Mouse (Mus musculus): Measurements from ENCODE around the gene Zfp131. TPM values are rescaled to one million over a fixed set of nuclear protein-coding genes. Genes with fewer than 3 reads are reported as not detected.
A peak's percentile ranks its signal among the peaks of the same experiment; 100 is the strongest.

Gene Zfp131
- polyA plus RNA-seq, 1 experiment from 2014 or later: 44.2 TPM

DNA sequence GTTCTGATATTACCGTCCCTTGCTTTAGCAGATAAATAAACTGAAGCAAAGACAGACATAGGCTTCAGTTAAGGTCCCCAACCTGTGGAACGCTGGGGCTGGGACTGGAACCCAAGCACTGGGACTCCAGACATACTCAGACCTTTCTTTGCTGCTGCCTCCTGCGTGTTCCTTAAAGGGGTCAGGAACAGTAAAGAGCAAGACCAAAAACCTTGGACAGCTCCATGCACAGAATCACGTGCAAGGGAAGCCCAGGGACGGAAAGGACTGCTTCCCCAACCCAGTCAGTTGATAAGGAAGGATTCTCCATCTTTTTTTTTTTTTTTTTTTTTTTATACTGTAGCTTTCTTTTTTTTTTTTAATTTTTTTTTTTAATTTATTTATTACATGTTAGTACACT lies 33.9 kb downstream of the Zfp131 start:
- H3K27me3 ChIP-seq (ENCODE audit: control insufficient read depth, insufficient read depth, low read length): no peaks in the 10 kb centered on the region
- ATAC-seq (ENCODE audit: low FRiP score) (no peak), DNase-seq (ENCODE audit: low spot score, missing footprints) (no peak)
- no peaks in the 10 kb centered on the region for H3K36me3 ChIP-seq (ENCODE audit: control insufficient read depth, insufficient read depth, low read length)
- H3K4me2 ChIP-seq: no peak overlapping the region
- H3K4me3 ChIP-seq (ENCODE audit: low read depth, low read length): no peak overlapping the region
- no peaks in the 10 kb centered on the region for H3K9me3 ChIP-seq (ENCODE audit: control insufficient read depth, low read length)
- peaks cover 10% of the 10 kb centered on the region for H3K4me1 ChIP-seq (ENCODE audit: control insufficient read depth, insufficient read depth, low read length)
- 29% methylated on average over 5 of the region's 5 CpGs for WGBS
- H3K27ac ChIP-seq (ENCODE audit: low read depth, low read length): no peak overlapping the region
- no peak overlapping the region for H3K9ac ChIP-seq (ENCODE audit: low read length)

- Histone ChIP-seq H3K27ac (ENCODE audit: low read depth, low read length) (peak within 1 kb of the TSS; percentile 32), H3K9me3 (ENCODE audit: control insufficient read depth, low read length) (no peaks in the 10 kb centered on the region), H3K27me3 (ENCODE audit: control insufficient read depth, insufficient read depth, low read length) (no peaks in the 10 kb centered on the region), H3K36me3 (ENCODE audit: control insufficient read depth, insufficient read depth, low read length) (no peaks in the 10 kb centered on the region), H3K4me3 (ENCODE audit: low read depth, low read length) (peak within 1 kb of the TSS; percentile 46), H3K9ac (ENCODE audit: low read length) (peak within 1 kb of the TSS; percentile 63), H3K4me2 (peak within 1 kb of the TSS; percentile 71), H3K4me1 (ENCODE audit: control insufficient read depth, insufficient read depth, low read length) (peaks cover 10% of the 10 kb centered on the region)
- DNase-seq (ENCODE audit: low spot score, missing footprints) (peak; percentile 97), ATAC-seq (ENCODE audit: low FRiP score) (peak; percentile 93)
- WGBS: 1% methylated on average over 43 of the region's 43 CpGs
Measured at GRCm38 (mm10) chr13:119755681-119756471, 34.8 kb downstream of the Zfp131 start, which contains the start of gene Nim1k. Gene Nim1k (minus strand): TSS chr13:119755882.

- H3K4me2 ChIP-seq: peak overlapping the region; percentile 71
- ATAC-seq (ENCODE audit: low FRiP score) (peak; percentile 80), DNase-seq (ENCODE audit: low spot score, missing footprints) (peak; percentile 92)
- H3K9me3 ChIP-seq (ENCODE audit: control insufficient read depth, low read length): no peaks in the 10 kb centered on the region
- H3K27ac ChIP-seq (ENCODE audit: low read depth, low read length): no peak overlapping the region
- H3K9ac ChIP-seq (ENCODE audit: low read length): peak overlapping the region; percentile 63
- no peaks in the 10 kb centered on the region for H3K27me3 ChIP-seq (ENCODE audit: control insufficient read depth, insufficient read depth, low read length)
- WGBS: under 1% methylated on average over 16 of the region's 16 CpGs
- peak overlapping the region; percentile 46 for H3K4me3 ChIP-seq (ENCODE audit: low read depth, low read length)
- peaks cover 10% of the 10 kb centered on the region for H3K4me1 ChIP-seq (ENCODE audit: control insufficient read depth, insufficient read depth, low read length)
- H3K36me3 ChIP-seq (ENCODE audit: control insufficient read depth, insufficient read depth, low read length): no peaks in the 10 kb centered on the region
Measured at GRCm38 (mm10) chr13:119755141-119755547, 35.5 kb downstream of the Zfp131 start.

DNA sequence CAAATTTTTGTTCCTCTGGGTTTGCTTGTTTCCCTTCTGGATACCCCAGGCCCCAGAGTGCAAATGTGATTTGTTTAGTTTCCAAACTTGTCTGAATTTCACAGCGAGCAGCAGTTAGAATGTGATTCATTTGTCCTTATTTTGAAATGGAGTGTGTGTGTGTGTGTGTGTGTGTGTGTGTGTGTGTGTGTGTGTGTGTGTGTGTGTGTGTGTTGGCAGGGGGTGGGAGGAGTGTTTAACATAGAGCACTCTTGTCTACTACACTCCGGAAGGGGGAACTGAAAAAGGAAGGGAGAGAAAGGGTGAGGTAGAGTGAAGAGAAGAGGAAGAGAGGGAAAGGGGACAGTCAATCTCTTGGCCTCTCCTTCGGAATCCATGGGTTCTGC lies 36.1 kb downstream of the Zfp131 start:
- DNase-seq (ENCODE audit: low spot score, missing footprints): no peak
- Histone ChIP-seq H3K36me3 (ENCODE audit: control insufficient read depth, insufficient read depth, low read length) (no peaks in the 10 kb centered on the region), H3K27me3 (ENCODE audit: control insufficient read depth, insufficient read depth, low read length) (no peaks in the 10 kb centered on the region), H3K9ac (ENCODE audit: low read length) (no peak overlapping the region), H3K4me1 (ENCODE audit: control insufficient read depth, insufficient read depth, low read length) (peaks cover 10% of the 10 kb centered on the region), H3K9me3 (ENCODE audit: control insufficient read depth, low read length) (no peaks in the 10 kb centered on the region), H3K4me3 (ENCODE audit: low read depth, low read length) (peak overlapping the region; percentile 46), H3K27ac (ENCODE audit: low read depth, low read length) (no peak overlapping the region), H3K4me2 (peak overlapping the region; percentile 71)
- ATAC-seq (ENCODE audit: low FRiP score): no peak
- WGBS: 33% methylated on average over 3 of the region's 3 CpGs

GRCm38 (mm10) chr13:119753859-119754634 lies 36.6 kb downstream of the Zfp131 start:
- no peaks in the 10 kb centered on the region for H3K36me3 ChIP-seq (ENCODE audit: control insufficient read depth, insufficient read depth, low read length)
- no peak overlapping the region for H3K4me2 ChIP-seq
- no peaks in the 10 kb centered on the region for H3K9me3 ChIP-seq (ENCODE audit: control insufficient read depth, low read length)
- H3K4me1 ChIP-seq (ENCODE audit: control insufficient read depth, insufficient read depth, low read length): peaks cover 10% of the 10 kb centered on the region
- DNase-seq (ENCODE audit: low spot score, missing footprints) (no peak), ATAC-seq (ENCODE audit: low FRiP score) (no peak)
- H3K27me3 ChIP-seq (ENCODE audit: control insufficient read depth, insufficient read depth, low read length): no peaks in the 10 kb centered on the region
- H3K27ac ChIP-seq (ENCODE audit: low read depth, low read length): no peak overlapping the region
- no peak overlapping the region for H3K4me3 ChIP-seq (ENCODE audit: low read depth, low read length)
- H3K9ac ChIP-seq (ENCODE audit: low read length): no peak overlapping the region
- 48% methylated on average over 9 of the region's 9 CpGs for WGBS

DNA sequence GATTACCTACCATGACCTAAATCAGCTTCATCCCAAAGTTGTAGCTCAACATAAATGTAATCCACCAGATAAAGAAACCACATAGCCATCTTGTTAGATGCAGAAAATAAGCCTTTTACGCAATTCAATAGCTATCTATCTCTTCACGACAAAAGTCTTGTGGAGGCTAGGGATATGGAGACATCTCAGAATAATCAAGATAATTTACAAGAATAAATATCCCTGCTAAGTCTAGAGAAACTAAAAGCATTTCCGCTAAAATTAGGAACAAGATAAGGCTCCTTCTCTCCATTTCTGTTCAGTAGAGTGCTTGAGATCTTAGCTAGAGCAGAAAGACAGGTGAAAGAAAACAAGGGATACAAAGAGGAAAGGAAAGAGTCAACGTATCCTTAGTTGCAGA lies 43.8 kb downstream of the Zfp131 start:
- Histone ChIP-seq H3K4me1 (ENCODE audit: control insufficient read depth, insufficient read depth, low read length) (no peaks in the 10 kb centered on the region), H3K9ac (ENCODE audit: low read length) (no peak overlapping the region), H3K36me3 (ENCODE audit: control insufficient read depth, insufficient read depth, low read length) (no peaks in the 10 kb centered on the region), H3K27ac (ENCODE audit: low read depth, low read length) (no peak overlapping the region), H3K27me3 (ENCODE audit: control insufficient read depth, insufficient read depth, low read length) (no peaks in the 10 kb centered on the region), H3K9me3 (ENCODE audit: control insufficient read depth, low read length) (no peaks in the 10 kb centered on the region; the same call in 1 of the 2 replicates), H3K4me2 (no peak overlapping the region), H3K4me3 (ENCODE audit: low read depth, low read length) (no peak overlapping the region)
- ATAC-seq (ENCODE audit: low FRiP score) (no peak), DNase-seq (ENCODE audit: low spot score, missing footprints) (no peak)
- 89% methylated on average over 4 of the region's 4 CpGs for WGBS

GRCm38 (mm10) chr13:119743470-119743869 lies 47.2 kb downstream of the Zfp131 start:
- ATAC-seq (ENCODE audit: low FRiP score) (no peak), DNase-seq (ENCODE audit: low spot score, missing footprints) (no peak)
- Histone ChIP-seq H3K4me3 (ENCODE audit: low read depth, low read length) (no peak overlapping the region), H3K4me1 (ENCODE audit: control insufficient read depth, insufficient read depth, low read length) (peaks cover 5% of the 10 kb centered on the region; the same call in 1 of the 2 replicates), H3K27ac (ENCODE audit: low read depth, low read length) (no peak overlapping the region), H3K9me3 (ENCODE audit: control insufficient read depth, low read length) (no peaks in the 10 kb centered on the region; the same call in 1 of the 2 replicates), H3K4me2 (no peak overlapping the region), H3K36me3 (ENCODE audit: control insufficient read depth, insufficient read depth, low read length) (no peaks in the 10 kb centered on the region), H3K9ac (ENCODE audit: low read length) (no peak overlapping the region), H3K27me3 (ENCODE audit: control insufficient read depth, insufficient read depth, low read length) (no peaks in the 10 kb centered on the region)
- WGBS: 74% methylated on average over 3 of the region's 3 CpGs

DNA sequence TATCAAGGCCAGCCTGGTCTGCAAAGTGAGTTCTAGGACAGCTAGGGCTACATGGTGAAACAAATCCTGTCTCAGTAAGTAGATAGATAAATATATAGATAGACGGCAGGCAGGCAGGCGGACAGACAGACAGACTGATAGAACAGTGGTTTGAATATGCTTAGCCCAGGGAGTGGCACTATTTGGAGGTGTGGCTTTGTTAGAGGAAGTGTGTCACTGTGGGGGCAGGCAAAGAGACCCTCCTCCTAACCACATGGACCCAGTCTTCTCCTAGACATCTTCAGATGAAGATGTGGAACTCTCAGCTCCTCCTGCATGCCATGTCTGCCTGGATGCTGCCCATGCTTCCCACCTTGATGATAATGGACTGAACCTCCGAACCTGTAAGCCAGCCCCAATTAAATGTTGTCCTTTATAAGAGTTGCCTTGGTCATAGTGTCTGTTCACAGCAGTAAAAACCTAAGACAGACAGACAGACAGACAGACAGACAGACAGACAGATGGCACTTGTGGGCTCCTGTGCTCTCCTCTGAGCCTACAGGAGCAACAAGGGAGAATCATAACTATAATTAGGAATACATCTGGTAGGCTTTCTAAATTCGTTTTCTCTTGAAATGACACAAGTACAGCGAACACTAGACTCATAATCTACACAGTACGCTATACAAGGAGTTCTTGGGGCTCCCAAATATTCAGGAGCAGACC lies 47.8 kb downstream of the Zfp131 start:
- Histone ChIP-seq H3K36me3 (ENCODE audit: control insufficient read depth, insufficient read depth, low read length) (no peaks in the 10 kb centered on the region), H3K4me2 (no peak overlapping the region), H3K4me3 (ENCODE audit: low read depth, low read length) (no peak overlapping the region), H3K9me3 (ENCODE audit: control insufficient read depth, low read length) (no peaks in the 10 kb centered on the region), H3K4me1 (ENCODE audit: control insufficient read depth, insufficient read depth, low read length) (peaks cover 5% of the 10 kb centered on the region; the same call in 1 of the 2 replicates), H3K27ac (ENCODE audit: low read depth, low read length) (no peak overlapping the region), H3K9ac (ENCODE audit: low read length) (no peak overlapping the region), H3K27me3 (ENCODE audit: control insufficient read depth, insufficient read depth, low read length) (no peaks in the 10 kb centered on the region)
- WGBS: 86% methylated on average over 6 of the region's 6 CpGs
- DNase-seq (ENCODE audit: low spot score, missing footprints) (no peak), ATAC-seq (ENCODE audit: low FRiP score) (no peak)
